Mouse (Mus musculus) testis, adult 2 months (tissue): ENCODE data around the gene 1700001P01Rik.

Experiments used
- CTCF ChIP-seq: fragments of 200-500 bp; IDR thresholded peaks from 2 replicates; pipeline ENCODE4 v1.5.1; 2012; ENCODE audit warnings: low read depth, mild to moderate bottlenecking, inconsistent platforms, low read length, moderate library complexity; ENCODE audit not compliant: control insufficient read depth, insufficient read depth, insufficient replicate concordance
- POLR2A ChIP-seq: fragments of 200-500 bp; IDR thresholded peaks from 2 replicates; pipeline ENCODE4 v1.6.1; 2012; ENCODE audit warnings: low read depth, mild to moderate bottlenecking, inconsistent platforms, low read length, moderate library complexity; ENCODE audit not compliant: control insufficient read depth

DNA sequence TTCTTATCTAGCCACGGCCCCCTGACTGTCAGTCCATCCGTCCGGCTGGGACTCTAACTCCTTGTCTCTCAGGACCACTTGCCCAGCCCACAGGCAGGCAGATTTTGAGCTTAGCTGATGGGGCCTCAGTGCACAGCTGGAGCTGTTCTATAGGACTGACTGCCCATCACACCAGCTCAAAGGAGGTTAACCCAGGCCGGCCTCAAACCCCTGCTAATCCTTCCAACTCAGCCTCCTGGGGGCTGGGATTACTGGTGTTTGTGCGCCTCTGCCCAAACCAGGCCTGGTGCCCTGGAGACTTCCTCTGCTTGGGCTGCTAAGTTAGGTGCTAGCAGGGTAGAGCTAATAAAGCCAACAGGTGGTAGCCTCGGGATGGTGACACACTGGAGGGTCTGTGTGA lies 42.3 kb upstream of the 1700001P01Rik start:
- TF ChIP-seq POLR2A (no peak), CTCF (no peak)
